Mouse (Mus musculus) c-Kit-positive CD71-negative TER-119-negative erythroid progenitor cells, embryonic 14.5 days (primary cell): Measurements from ENCODE around the gene Itga1.

Experiments used
- DNase-seq: peaks from one replicate; pipeline ENCODE4 v3.0.0-alpha.2; 2013; ENCODE audit warnings: low read depth

The Itga1 gene

GRCm38 (mm10) chr13:115052568-115052967, 49.2 kb downstream of the Itga1 start:
- no peak for DNase-seq

GRCm38 (mm10) chr13:115050660-115051559, 50.9 kb downstream of the Itga1 start:
- DNase-seq, result no peak

DNA sequence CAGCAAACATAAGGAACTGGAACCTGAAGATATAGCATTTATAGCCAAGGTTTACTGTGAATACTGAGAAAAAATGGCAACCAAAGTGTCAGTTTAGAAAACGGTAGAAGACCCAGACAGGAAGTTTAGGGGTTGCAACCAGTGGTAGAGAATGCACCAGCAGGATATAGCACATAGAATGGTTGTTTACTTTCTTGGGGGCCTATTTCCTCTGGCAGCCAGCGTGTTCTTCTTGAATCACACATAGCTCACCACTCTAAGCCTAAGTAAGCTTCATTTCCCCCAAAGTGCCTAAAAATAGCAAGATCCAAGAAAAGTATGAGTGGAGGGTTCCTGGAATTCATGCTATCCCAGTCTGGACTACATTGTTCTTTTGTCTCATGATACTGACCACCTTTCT, 59.1 kb downstream of the Itga1 start:
- DNase-seq, result no peak

- DNase-seq, result no peak
These were observed 64.5 kb downstream of the Itga1 start for GRCm38 (mm10) chr13:115037304-115037703.

GRCm38 (mm10) chr13:115035387-115035786, 66.4 kb downstream of the Itga1 start:
- DNase-seq, result no peak

GRCm38 (mm10) chr13:115033135-115033534, 68.6 kb downstream of the Itga1 start:
- no peak for DNase-seq

DNA sequence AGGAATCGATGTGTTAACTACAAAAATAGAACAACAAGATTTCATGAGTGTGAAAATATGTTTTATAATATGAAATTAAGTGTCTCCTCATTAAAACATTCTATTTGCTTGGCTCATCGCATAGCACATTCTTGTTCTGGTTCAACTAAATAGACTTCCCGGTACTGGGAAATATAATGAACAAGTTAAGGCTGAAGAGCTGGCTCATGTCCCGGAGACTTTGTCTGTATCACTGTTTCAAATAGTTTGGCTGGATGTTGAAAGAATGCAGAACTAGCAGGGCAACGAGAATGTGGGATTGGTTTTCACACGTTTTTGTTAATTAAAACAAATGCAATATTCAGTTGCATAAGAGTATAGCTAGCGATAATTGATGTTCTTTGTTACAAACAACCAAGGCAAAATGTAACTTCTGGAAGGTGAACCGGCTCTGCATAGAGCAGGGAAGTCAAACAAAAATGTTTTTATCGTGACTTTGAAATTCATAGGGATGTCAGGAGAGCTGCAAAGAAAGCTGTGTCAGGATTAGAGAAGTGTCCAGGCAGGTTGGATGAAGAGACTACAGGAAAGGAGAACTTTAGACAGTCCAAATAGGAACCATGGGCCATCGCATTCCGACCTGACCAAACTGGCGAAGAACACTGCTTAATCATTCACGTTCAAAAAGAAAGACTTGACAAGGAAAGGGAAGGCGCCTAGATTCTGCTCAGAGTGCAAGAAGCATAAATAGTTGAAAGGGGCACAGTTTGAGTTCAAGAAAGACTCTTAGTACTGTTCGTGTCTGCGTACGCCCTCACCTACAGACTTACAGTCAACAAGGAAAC, 70.4 kb downstream of the Itga1 start:
- no peak for DNase-seq

DNA sequence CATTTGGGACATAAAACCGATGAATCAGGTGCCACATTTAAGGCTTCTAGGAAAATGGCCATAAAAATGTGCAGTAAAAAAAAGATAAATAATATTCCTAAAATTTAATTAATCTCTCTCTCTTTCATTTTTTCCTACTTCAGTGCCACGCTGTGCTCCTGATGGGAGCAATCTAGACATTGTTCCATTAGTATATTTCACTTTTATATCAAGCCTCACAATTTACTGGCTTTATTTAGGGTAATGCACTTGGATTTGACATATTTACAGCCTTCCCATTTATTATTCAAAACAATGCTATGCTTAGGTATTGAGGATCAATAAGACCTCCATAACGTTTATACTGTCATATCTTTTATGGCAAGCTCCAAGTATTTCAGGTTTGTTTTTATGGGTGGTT, 76.4 kb downstream of the Itga1 start:
- no peak for DNase-seq

DNA sequence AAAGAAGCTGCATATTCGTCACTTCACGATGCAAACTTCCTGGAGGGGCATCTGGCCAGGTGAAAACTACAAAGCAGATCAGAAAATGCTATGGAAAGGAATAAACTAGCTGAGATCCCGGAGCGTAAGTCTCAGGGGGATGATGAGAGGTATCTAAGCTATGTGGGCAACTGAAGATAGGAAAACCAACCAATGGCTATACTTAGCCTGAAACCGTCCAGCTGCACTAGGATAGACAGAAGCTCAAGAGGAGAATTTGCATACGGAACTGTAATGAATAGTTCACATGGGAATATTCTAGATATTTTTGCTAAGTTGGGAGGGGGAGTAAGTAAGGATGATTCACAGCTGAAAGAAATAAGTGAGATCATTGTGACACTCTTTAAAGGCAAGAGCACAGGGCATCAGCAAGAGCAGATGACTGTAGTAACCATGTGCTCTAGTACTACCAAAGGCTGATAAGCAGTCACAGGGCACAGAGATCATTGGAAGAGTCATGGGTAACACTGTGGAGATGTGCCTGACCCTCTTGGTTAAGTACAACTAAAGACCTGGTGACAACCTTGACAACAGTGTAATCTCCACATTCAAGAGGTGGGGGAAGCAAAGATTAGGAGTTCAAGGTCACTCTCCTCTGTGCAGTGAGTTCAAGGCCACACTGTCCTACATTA, 79.5 kb downstream of the Itga1 start:
- no peak for DNase-seq

DNA sequence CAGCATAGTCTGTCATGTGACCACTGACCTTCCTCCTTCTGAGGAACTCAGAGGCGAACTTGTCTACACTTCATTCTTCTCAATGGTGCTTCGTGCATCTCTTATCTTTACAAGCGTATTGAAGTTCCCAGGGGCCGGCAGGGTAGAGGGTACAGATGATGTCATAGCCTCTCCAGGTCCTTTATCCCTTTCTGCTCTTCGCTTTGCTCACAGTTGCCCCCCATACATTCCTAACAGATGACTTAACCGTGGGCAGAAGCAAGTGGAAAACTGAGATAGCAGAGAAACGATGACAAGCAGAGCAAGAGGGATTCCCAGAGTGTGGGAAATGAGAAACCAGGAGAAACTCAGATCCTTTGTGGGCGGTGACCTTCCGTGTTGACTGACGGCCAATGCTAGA, 80.4 kb downstream of the Itga1 start:
- DNase-seq, result no peak

- DNase-seq, result no peak
These were observed 81.0 kb downstream of the Itga1 start for GRCm38 (mm10) chr13:115020727-115021126.

DNA sequence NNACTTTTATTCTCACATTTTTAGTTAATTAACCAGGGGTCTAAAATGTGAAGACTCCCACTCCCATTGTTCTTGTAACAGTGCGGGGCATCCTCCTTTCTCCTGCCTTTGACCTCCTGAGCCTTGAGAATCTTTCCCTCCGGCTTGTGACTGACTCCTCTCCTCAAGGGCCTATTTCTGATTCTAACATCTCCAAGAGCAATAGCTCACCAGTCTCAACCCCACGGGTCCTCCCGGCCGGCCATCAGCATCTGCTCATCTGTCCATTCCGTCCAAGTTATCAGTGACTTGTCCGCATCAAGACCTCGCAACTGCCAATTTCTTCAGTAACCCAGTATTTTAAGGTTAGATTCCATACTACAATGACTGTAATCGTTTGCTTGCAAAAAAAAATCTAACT, 84.2 kb downstream of the Itga1 start:
- DNase-seq, result no peak

GRCm38 (mm10) chr13:115011547-115011946, 90.2 kb downstream of the Itga1 start:
- DNase-seq, result no peak

- no peak for DNase-seq
These were observed 95.4 kb downstream of the Itga1 start for GRCm38 (mm10) chr13:115006213-115006835.

DNA sequence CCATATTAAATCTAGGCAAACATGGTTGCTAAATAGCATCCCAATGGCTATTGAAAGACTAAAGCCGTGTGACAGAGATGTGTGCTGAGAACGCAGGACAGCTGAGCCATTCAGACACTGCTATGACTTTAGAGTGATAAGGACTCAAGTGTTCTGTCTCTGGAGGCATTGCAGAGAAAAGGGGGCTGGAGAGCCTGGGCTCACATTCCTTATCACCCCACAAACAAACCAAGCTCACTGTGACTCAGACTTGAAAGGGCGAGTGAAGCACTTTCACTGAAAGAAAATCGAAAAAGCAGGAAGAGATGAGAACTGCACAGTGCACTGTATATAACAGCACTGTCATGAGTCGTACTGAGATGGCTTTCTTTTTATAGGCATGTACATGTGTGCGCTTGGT, 96.4 kb downstream of the Itga1 start:
- no peak for DNase-seq

DNA sequence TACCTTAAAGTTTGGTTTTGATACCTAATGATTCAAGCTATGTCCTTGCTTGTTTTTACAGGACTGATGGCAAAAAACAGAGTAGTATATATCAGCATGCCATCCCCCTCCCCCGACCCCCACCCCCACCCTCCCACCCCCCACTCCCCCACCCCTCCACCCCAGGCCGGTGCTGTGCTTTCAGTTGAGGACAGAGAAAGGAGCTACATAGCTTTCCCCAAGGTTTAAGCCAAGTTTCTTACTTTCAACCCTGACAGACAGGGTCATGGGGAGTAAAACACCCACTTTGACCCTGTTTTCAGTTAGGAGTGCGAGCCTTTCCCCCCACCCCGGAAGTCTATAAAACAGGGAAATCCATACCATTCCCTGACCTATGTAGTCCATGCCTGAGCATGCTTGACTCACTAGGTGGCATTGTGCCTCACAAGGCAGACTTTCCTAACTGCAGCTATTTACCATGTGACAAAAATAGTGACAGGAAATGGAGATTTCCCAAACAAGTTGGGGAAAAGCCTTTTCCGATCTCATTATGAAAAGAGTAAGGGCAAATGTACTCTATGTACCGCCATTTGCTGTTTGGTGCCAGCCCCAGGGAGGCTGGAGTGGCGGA, 98.2 kb downstream of the Itga1 start:
- no peak for DNase-seq

DNA sequence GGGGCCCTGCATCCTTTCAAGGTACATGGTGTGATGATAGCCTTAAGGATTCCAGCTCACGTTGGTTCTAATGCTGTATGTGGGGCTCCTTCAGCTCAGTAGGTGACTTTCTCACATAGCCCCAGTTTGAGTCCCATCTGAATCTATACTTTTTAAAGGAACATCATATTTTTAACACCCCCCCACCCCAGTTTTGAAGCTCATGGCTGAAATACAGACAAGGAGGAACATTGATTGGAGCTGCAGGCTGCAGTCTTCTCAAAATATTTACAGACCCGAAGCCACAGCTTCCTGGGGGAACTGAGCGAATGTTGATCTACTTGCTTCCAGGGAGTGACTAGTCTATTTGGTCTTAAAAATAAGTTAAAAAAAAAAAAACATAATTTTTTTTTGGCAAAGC, 98.9 kb downstream of the Itga1 start:
- DNase-seq, result no peak

GRCm38 (mm10) chr13:115002155-115002554, 99.6 kb downstream of the Itga1 start:
- DNase-seq, result no peak

DNA sequence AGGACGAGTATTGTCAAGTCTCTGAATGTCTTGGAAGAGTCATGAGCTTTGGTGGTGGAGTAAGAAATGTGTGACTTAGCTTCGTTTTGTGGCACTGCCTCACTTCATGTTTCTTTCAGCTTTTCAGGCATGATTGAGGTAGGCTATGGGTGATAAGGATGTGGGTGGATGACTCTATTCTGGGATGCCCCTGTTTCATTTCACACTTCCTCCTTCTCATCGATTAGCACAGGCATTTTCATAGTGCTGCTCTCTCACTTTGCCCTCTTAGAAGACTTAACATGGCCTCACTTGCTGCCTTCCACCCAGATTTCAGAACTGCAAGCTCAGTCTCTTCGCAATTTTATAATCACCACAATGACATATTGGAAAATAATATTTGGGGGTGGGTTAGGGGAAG, 102.2 kb downstream of the Itga1 start:
- DNase-seq, result no peak

DNA sequence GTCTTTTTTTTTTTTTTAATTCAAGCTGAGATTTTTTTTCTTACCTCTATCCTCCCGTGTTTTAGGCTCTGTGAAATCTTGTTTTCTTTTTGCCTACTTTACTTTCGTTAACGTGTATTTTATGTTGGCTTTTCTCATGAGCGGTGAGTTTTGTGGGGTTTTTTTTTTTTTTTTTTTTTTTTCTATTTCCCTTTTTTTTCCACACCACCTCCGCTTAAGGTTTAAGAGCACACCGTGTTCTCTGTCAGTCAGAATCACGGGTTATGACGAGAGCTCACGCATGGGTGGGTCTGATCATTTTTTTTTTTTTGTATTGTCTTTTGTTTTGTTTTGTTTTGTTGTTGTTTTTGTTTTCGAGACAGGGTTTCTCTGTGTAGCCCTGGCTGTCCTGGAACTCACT, 103.7 kb downstream of the Itga1 start:
- DNase-seq, result no peak

- DNase-seq, result no peak
These were observed 109.3 kb downstream of the Itga1 start for GRCm38 (mm10) chr13:114992260-114993014.
